Mouse (Mus musculus): ENCODE results near the gene Ccnjl.

DNA sequence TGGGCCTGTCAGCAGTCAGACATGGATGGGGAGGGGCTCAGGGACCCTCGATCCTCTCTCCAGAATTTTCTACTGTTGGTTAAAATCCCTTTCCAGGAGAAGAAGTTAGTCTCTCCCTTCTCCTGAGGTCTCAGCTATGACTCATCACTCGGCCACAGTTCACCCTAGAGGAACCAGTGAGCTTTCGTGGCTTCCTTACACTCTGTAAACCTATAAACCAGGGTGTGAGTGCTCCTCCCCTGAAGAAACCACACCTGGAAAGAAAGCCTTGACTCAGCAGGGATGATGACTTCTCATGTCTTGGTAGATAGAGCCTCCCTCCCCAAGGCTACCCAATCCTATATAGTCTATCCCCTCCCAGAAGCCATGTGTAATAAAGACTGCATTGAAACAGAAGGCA, 23.2 kb downstream of the Ccnjl start:
- TF ChIP-seq POLR2A (IDR thresholded peaks at IDR 0.05; ENCODE audit: borderline replicate concordance, extremely low read depth, insufficient read depth, insufficient read length, poor library complexity, severe bottlenecking) (no peak), CTCF (IDR thresholded peaks at IDR 0.05; ENCODE audit: borderline replicate concordance, extremely low read depth, insufficient read depth, insufficient read length) (no peak)

All from brain, embryonic 14.5 days (tissue).